Mouse (Mus musculus) C2C12 (cell line): ENCODE results near the gene Adora2a.

ENCODE experiments used
- CTCF ChIP-seq: IDR thresholded peaks from one replicate; pipeline ENCODE4 v1.5.1; 2011; ENCODE audit not compliant: control insufficient read depth, insufficient read depth, insufficient read length
- MAX ChIP-seq: IDR thresholded peaks from one replicate; pipeline ENCODE4 v1.6.1; 2011; ENCODE audit warnings: mild to moderate bottlenecking, control low read depth

DNA sequence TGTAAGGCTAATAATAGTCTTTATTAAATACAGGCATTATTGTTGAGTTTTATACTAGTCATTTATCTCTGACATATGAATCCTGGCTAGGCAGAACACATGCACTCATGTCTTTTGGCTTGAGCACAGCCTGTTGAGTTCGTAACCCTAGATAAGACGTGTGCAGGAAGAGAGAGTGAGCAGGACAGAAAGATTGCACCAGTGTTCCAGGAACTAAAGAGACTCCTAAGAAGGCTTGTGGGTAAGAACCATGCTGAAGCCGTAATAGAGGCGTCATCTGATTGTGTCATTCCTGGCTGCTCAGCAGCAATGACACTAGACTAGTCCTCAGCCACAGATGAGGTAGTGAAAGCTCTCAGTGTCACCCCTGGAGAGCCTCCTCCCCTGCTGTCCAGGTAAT, 43.7 kb upstream of the Adora2a start:
- TF ChIP-seq CTCF, result no peak
- no peak for TF ChIP-seq MAX
